Mouse (Mus musculus) heart, embryonic 11.5 days (tissue): ENCODE measurements around the gene Plekhm3. TPM values are rescaled to one million over a fixed set of nuclear protein-coding genes. Genes with fewer than 3 reads are reported as not detected.

Experiments used
- ATAC-seq: fragments of 200-750 bp; cut with Nextera tagmentation; replicated peaks from 2 replicates; pipeline ENCODE4 v1.8.0; 2017; ENCODE audit warnings: moderate library complexity; ENCODE audit not compliant: insufficient number of reproducible peaks, low FRiP score, low TSS enrichment
- H3K27ac ChIP-seq: fragments of 300-500 bp; sonication (generic); 2 replicates; pipeline ENCODE4 v1.5.1; 2014; ENCODE audit warnings: mild to moderate bottlenecking, low read depth, low read length
- H3K27me3 ChIP-seq: fragments of 300-500 bp; sonication (generic); 2 replicates; pipeline ENCODE4 v1.6.1; 2014; ENCODE audit warnings: mild to moderate bottlenecking, low read length, mixed read lengths; ENCODE audit not compliant: control insufficient read depth, insufficient read depth
- H3K36me3 ChIP-seq: fragments of 300-500 bp; sonication (generic); 2 replicates; pipeline ENCODE4 v1.6.1; 2014; ENCODE audit warnings: mild to moderate bottlenecking, low read length, moderate library complexity, mixed read lengths; ENCODE audit not compliant: control insufficient read depth, insufficient read depth
- H3K4me1 ChIP-seq: fragments of 300-500 bp; sonication (generic); 2 replicates; pipeline ENCODE4 v1.6.1; 2014; ENCODE audit warnings: low read length; ENCODE audit not compliant: control insufficient read depth, insufficient read depth
- H3K4me2 ChIP-seq: fragments of 300-500 bp; sonication (generic); 2 replicates; pipeline ENCODE4 v1.6.1; 2014; ENCODE audit warnings: mild to moderate bottlenecking, moderate library complexity
- H3K4me3 ChIP-seq: fragments of 300-500 bp; sonication (generic); 2 replicates; pipeline ENCODE4 v1.5.1; 2014; ENCODE audit warnings: low read depth, low read length
- H3K9ac ChIP-seq: fragments of 300-500 bp; sonication (generic); 2 replicates; pipeline ENCODE4 v1.6.1; 2014; ENCODE audit warnings: mild to moderate bottlenecking, low read depth, low read length, moderate library complexity
- H3K9me3 ChIP-seq: fragments of 300-500 bp; sonication (generic); replicated peaks from 2 replicates; pipeline ENCODE4 v1.6.1; 2016; ENCODE audit warnings: low read length; ENCODE audit not compliant: control insufficient read depth
- WGBS: fragments of 180-500 bp; shearing (Covaris S2); extraction: QIAGEN DNeasy Blood & Tissue Kit; methylation state at CpG from one replicate; pipeline ENCODE4 v1.1.7; 2014; ENCODE audit not compliant: insufficient replicate concordance; 5-methylcytosine and 5-hydroxymethylcytosine counted together
- polyA plus RNA-seq: library from polyadenylated mRNA; unstranded; fragments of >200 nt; fragmentation: Nextera tagmentation; extraction: Ambion mirVana; gene quantifications from 2 replicates; pipeline ENCODE4 v1.2.1, GENCODE M21; 2014

Gene Plekhm3
- polyA plus RNA-seq, 1 experiment from 2014 or later: 9.9 TPM

DNA sequence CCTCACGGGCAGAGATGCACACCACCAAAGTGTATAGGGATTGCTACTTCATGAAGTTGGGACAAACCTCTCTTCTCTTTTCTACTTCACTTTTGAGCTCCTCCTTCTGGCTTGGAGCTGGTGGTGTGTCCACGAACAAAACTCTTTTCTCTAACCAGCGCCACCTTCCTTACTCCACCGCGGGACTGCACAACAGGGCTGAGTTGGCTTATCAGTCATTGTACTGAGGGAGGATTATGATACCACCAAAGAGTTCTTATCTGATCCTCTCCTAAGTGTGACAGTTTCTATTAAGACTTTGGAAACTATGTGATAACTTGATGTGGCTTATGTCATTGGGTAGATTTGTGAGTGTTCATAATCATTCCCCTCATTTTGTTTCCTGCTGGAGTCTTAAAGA lies 129.2 kb downstream of the Plekhm3 start:
- H3K9ac ChIP-seq: no peak overlapping the region
- no peak overlapping the region for H3K4me2 ChIP-seq
- H3K4me3 ChIP-seq: no peak overlapping the region
- no peak overlapping the region for H3K27ac ChIP-seq
- H3K9me3 ChIP-seq: no peaks in the 10 kb centered on the region
- H3K36me3 ChIP-seq: no peaks in the 10 kb centered on the region
- no peak for ATAC-seq
- H3K4me1 ChIP-seq: no peaks in the 10 kb centered on the region; the same call in 1 of the 2 replicates
- no peaks in the 10 kb centered on the region for H3K27me3 ChIP-seq
- WGBS: 80% methylated on average over 5 of the region's 5 CpGs

DNA sequence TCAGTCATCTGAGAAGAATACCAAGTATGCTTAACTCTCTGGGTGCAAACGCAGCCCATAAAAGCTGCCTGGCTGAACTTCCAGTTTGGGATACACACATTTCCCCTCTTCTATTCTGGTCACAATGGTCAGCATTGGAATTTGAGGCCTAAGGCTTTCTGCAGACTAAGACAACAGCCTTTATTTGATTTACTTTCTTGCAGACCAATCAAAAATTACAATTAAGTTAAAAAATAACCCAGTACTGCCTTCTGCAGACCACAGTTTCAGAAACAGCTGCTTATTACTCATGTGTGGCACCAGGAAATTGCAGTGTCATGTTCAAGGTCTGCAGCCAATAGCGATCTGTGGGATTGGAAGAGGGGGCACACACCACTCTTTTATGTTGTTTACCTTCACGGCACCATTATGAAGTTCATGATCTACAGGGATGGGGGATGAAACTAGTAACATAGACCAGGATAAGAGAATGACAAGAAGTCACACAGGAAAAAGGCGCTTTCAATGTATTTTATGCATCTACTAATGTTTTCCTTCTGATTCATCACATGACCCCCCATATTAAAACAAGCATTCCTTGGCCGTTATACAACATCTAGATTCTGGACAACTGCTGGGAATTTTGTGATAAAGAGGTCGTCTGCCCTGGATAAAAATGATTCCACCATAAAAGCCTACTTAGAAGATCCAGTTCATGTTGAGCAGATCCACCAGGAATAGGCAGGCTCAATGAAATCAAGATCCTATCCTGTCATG lies 130.1 kb downstream of the Plekhm3 start:
- Histone ChIP-seq H3K4me3 (no peak overlapping the region), H3K4me1 (no peaks in the 10 kb centered on the region), H3K27me3 (no peaks in the 10 kb centered on the region), H3K9me3 (no peaks in the 10 kb centered on the region), H3K9ac (no peak overlapping the region), H3K4me2 (no peak overlapping the region), H3K27ac (no peak overlapping the region), H3K36me3 (no peaks in the 10 kb centered on the region)
- 77% methylated on average over 6 of the region's 6 CpGs for WGBS
- no peak for ATAC-seq

DNA sequence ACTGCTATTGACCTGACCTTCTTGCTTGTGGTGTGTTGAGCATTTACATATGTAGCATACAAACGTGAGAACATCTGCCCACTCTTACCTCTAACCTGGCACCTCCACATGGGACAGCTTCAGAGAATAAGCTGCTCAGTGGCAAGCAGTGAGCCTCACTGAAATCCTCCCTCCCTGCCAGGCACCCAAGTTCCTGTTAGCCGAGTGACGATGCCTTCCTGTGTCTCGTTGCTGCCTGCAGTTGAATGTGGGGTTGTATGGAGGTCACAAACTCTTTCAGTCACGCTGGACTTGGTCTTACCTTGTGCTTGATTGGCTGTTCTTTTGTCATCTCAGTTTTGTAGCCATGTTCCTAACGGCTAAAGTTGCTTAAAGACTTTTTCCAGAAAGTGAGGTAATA lies 133.1 kb downstream of the Plekhm3 start:
- Histone ChIP-seq H3K9me3 (no peaks in the 10 kb centered on the region), H3K4me2 (no peak overlapping the region), H3K9ac (no peak overlapping the region), H3K27ac (no peak overlapping the region), H3K4me1 (no peaks in the 10 kb centered on the region), H3K36me3 (no peaks in the 10 kb centered on the region), H3K27me3 (no peaks in the 10 kb centered on the region), H3K4me3 (no peak overlapping the region)
- no peak for ATAC-seq
- WGBS: 60% methylated on average over 6 of the region's 6 CpGs

DNA sequence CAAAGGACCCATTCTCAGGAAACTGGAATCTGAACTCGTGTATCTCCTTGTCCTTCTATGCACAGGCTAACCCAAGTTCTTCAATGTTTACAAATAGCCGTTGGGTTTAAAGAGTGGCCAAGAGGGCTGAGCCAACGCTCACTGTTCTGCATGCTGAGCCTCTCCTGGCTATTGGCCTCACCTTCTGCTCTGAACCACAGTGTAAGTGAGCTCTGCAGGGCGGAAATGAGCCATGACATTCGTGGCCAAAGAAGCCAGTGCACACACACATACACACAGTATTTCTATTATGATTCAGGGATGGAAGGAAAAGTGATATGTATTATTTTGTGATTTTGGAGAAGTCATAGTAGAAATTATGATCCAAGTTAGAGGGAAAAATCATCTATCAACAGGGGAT lies 138.9 kb downstream of the Plekhm3 start:
- 80% methylated on average over 5 of the region's 5 CpGs for WGBS
- no peak for ATAC-seq

DNA sequence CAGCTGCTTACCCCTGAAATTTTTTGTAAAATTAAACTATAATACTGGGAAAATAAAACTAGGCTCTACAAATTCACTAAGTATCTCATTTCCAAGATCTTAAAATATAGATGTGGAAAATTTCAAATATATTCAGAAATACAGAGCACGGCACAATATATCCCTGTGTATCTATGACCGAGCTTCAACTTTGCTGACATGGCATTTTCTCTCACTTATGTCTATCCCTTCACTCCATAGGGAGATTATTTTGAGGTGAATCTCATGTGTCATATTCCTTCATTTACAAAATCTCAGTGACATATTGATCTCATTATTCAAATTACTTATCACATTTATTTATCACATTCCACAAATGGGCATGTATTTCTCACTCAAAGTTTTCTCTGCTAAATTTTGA lies 143.4 kb downstream of the Plekhm3 start:
- Histone ChIP-seq H3K4me2 (no peak overlapping the region), H3K27ac (no peak overlapping the region), H3K27me3 (no peaks in the 10 kb centered on the region), H3K36me3 (no peaks in the 10 kb centered on the region), H3K4me1 (peaks cover 4% of the 10 kb centered on the region; the same call in 1 of the 2 replicates), H3K9me3 (no peaks in the 10 kb centered on the region), H3K4me3 (no peak overlapping the region), H3K9ac (no peak overlapping the region)
- 94% methylated on average over 2 of the region's 2 CpGs for WGBS
- ATAC-seq: no peak

More for the DNA sequence above, 138.9 kb downstream of the Plekhm3 start:
- no peaks in the 10 kb centered on the region for H3K36me3 ChIP-seq
- no peak overlapping the region for H3K4me3 ChIP-seq
- no peak overlapping the region for H3K27ac ChIP-seq
- H3K4me1 ChIP-seq: no peaks in the 10 kb centered on the region
- H3K4me2 ChIP-seq: no peak overlapping the region
- H3K27me3 ChIP-seq: no peaks in the 10 kb centered on the region
- H3K9ac ChIP-seq: no peak overlapping the region
- H3K9me3 ChIP-seq: no peaks in the 10 kb centered on the region

DNA sequence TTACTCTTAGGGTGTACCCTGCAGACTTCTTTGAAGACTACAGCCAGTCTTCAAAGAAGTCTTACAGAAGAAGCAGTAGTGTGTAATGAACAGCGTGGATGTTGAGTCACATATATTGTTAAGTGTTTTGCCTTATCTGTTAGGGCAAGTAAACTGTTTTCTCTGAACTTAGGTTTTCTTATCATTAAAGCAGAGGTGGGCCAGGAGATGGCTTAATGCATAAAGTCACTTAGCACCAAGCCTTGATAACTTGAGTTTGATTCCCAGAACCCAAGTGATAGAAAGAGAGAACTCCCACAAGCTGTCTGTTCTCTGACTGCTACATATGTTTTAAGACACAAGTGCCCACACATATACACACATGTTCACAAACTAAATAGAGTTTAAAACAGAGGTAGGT lies 144.7 kb downstream of the Plekhm3 start:
- no peak for ATAC-seq
- H3K27me3 ChIP-seq: no peaks in the 10 kb centered on the region
- no peaks in the 10 kb centered on the region for H3K36me3 ChIP-seq
- no peaks in the 10 kb centered on the region for H3K9me3 ChIP-seq
- no peak overlapping the region for H3K27ac ChIP-seq
- no peak overlapping the region for H3K9ac ChIP-seq
- H3K4me2 ChIP-seq: no peak overlapping the region
- H3K4me3 ChIP-seq: no peak overlapping the region
- WGBS: 88% methylated on average over 1 of the region's 1 CpGs
- H3K4me1 ChIP-seq: peaks cover 4% of the 10 kb centered on the region; the same call in 1 of the 2 replicates

DNA sequence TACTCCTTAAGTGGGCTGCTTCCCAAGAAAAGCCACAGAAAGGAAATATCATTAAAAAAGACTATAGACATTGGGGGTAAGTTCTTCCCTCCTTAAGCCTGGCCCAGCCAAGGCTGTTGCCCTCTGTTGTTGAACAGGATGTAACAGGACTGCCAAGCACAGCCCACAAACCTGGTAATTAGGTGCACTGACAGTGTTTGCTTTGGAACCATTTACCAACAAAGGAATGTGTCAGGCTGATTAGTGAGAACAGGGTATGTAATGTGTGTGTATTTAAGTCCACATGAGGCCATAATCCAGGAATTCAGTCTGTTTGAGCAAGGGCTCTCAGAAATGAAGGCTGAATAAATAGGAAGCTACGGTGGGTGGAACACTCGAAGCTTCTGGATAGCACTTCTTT lies 147.5 kb downstream of the Plekhm3 start:
- Histone ChIP-seq H3K36me3 (no peaks in the 10 kb centered on the region), H3K4me3 (no peak overlapping the region), H3K4me1 (peaks cover 4% of the 10 kb centered on the region; the same call in 1 of the 2 replicates), H3K9ac (no peak overlapping the region), H3K4me2 (no peak overlapping the region), H3K9me3 (no peaks in the 10 kb centered on the region), H3K27me3 (no peaks in the 10 kb centered on the region), H3K27ac (0 out of 2 replicates have a peak overlapping the region, but pooled peaks have one; percentile 6)
- WGBS: 62% methylated on average over 2 of the region's 2 CpGs
- 0 out of 2 replicates have a peak, but pooled peaks have one; percentile 22 for ATAC-seq

DNA sequence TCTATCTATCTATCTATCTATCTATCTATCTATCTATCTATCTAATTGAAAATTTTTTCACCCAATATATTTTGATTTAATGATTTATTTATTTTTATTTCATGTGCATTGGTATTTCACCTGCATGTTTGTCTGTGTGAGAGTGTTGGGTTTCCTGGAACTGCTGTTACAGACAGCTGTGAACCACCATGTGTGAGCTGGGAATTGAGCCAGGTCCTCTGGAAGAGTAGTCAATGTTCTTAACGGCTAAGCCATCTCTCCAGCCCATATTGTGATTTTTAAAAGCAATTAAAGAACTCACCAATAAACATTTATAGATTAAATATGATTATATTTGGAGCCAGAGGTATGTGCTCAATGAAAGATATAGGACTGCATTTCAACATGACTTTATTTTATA lies 148.9 kb downstream of the Plekhm3 start:
- Histone ChIP-seq H3K4me2 (no peak overlapping the region), H3K27ac (no peak overlapping the region), H3K36me3 (no peaks in the 10 kb centered on the region), H3K9ac (no peak overlapping the region), H3K27me3 (no peaks in the 10 kb centered on the region), H3K4me3 (no peak overlapping the region), H3K9me3 (no peaks in the 10 kb centered on the region), H3K4me1 (peaks cover 4% of the 10 kb centered on the region; the same call in 1 of the 2 replicates)
- 72% methylated on average over 1 of the region's 1 CpGs for WGBS
- ATAC-seq: no peak

DNA sequence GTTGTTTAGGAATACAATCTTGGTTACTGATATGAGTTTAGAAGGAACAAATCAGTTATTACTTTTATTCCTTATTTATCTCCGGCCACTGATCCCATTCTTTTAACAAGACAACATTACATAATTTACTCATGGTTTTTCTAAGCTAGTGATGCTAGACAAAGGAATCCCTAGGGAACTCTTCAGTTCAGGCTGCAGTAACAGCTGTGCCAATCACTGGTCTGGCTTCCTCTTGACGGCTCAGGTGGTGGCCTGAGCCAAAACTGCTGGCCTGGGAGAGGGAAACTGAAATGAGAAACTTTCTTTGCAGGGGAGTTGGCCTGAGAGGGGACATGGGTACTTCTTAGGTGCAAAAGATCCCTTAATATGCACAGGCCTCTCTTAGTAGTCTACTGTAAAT lies 151.4 kb downstream of the Plekhm3 start:
- no peak overlapping the region for H3K9ac ChIP-seq
- WGBS: 52% methylated on average over 2 of the region's 2 CpGs
- peaks cover 4% of the 10 kb centered on the region; the same call in 1 of the 2 replicates for H3K4me1 ChIP-seq
- no peak for ATAC-seq
- no peaks in the 10 kb centered on the region for H3K27me3 ChIP-seq
- H3K27ac ChIP-seq: no peak overlapping the region
- no peaks in the 10 kb centered on the region for H3K36me3 ChIP-seq
- H3K9me3 ChIP-seq: no peaks in the 10 kb centered on the region
- H3K4me3 ChIP-seq: no peak overlapping the region
- H3K4me2 ChIP-seq: no peak overlapping the region
